Mouse (Mus musculus) CD4-positive, CD25-positive, alpha-beta regulatory T cell, adult 4 months (primary cell): ENCODE data around the gene Aldh3a1. TPM values are rescaled to one million over a fixed set of nuclear protein-coding genes. Genes with fewer than 3 reads are reported as not detected.
"Not testable (repeated sequence)": the region's sequence is repeated elsewhere in the genome, so short reads cannot be mapped to it uniquely, and the experiment has no call there.

Experiments used
- ATAC-seq: one replicate; pipeline ENCODE4 v1.8.0; 2017
- polyA plus RNA-seq, 2 experiments: library from polyadenylated mRNA; unstranded; fragments of 100-300 nt; shearing (Covaris generic); gene quantifications; one replicate each; pipeline ENCODE4 v1.2.1; 2017

The Aldh3a1 gene
- not detected for polyA plus RNA-seq

DNA sequence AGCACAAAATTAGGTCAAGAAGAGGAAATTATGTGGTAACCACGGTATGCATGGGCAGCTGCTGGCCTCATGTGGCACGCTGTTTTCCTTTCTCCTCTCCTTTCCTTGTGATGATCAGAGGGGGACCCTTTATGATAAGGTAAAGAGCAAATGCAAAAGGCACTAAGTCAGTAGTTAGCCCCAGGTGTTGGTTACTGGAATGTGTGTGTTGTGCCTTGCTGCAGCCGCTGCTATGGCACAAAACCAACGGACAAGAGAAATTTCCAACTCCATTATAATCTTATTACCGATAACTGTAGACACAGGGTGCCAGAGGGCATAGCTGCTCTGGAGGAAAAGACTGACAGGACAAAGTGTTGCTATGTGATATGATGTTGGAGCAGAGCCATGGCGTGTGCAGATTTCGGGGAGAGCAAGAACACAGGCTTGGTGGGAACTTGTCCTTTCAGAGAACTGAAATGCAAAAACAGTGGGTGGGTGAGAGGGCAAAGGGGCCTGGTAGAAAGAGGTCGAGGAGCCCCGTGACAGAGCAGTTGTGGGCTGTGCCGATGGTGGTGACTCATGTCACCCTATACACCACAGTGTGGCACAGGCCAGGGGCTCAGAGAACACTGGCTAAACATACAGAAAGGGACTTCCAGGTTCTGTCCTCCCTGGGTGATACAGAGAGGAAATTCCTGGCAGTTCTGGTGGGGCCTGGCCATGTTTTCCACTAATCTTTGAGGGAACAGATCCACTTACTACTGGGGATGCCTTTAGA lies at the start of gene Aldh3a1:
Aldh3a1 (plus strand) TSS at position 51 of the 760 bp plus-strand sequence.
- ATAC-seq: no peak

DNA sequence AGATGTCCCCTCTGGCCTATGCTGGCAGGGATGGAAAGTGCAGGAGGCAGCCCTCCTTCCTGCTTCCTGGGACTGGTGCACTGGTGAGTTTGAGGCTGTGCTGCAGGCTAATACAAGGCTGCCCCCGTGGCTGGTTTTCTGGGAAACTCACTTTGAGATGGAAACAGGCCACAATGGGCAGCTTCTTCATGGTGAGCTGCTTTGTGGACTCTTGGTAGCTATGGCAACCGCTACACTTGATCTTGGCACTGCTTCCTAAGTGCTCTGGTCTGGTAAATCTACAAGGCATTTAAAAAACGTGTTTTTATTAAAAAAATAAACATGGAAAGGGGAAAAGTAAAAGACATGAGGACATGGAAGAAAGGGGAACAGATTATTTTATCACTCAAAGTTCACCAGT lies 49.2 kb upstream of the Aldh3a1 start:
- no peak for ATAC-seq

DNA sequence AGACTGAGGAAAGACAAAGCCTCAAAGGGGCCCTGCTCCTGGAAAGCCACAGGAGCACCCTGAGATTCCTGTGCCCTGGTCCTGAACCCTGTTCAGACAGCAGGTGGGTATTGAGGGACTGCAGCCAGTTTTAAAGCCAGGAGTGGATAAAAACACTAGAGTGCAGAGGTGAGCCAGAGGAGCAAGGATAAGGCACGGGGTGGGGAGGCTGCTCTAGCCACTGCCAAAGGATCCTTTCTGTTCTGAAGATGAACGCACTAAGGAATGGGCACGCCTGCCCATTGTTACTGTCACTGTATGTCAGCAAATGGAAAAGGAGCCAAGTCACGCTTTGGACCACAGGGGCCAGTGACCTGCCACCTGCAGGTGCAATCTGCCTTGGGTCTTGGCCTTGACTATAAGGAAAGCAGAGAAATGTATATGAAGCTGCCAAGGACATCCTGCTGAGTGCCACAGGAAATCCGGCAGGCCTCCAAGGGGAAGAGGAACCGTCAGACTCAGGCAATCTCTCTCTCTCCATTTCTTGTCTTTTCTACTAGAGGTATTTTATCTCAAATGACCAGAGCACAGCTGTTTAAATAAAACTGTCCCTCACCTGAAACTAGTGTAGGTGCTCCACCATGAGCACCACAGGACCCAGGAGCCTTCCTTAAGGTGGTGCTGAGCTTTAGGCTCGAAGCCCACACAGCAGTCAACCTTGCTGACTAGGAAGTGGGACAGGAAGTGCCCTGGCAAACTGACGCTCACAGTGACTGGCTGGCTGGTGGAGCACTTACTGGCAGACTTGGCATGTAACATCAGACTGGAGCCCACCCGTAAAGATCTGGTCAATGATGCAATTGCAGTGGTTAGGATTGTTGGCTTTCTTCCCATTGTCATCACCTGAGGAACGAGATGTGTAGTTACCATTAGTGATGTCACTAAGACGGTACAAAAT lies 47.3 kb upstream of the Aldh3a1 start:
- peak; percentile 45 for ATAC-seq

DNA sequence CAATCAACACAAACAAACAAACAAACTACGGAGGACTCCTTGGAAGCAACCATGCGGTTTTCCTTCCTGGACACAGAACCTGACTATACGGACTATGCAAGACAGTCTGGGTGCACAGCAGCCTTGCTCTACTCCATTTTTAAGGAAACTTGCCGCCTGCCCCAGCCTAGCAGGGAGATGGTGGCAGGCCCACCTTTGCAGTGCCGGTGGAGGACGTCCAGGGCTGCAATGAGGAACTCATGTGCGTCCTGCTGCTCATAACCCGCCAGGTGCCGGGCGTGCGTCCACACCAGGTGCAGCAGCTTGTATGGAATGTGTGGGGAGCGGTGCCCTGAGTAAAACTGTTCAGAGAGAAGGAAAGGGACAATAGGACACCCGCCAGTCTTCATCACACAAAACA lies 46.2 kb upstream of the Aldh3a1 start:
- no peak for ATAC-seq

DNA sequence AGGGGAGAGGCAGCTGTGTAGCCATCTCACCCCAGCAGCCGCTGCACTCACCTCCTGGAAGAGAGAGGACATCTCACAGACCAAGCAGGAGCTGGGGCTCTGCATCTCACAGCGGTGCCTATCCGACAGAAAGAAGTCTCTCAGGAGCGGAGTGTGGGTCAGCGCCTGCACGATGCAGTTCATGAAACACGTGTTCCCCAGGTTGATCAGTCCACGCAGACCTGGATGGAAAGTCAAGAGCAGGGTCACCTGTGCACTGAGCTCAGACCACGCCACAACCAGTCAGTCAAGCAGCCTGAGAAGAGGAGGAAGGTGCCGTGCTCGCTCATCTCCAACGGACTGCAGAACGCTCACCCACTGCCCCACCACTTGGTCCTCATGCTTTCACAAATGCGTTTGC lies 44.6 kb upstream of the Aldh3a1 start:
- ATAC-seq: no peak

DNA sequence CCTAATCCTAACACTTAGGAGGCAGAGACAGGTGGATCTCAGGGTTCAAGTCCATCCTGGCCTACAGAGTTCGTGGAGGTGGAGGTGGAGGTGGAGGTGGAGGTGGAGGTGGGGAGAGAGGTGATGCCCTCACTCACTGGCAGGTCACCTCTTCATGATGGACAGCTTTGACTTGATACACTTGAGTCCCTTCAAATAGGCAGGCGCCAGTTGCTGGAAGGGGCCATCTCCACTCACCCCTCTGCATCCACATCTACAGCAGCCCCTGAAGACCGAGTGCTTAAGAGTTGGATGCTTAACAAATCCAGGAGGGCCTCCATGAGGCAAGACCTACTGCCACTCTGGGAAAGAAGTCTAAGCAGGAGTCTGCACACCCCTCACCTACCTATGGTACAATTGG lies 44.0 kb upstream of the Aldh3a1 start:
- no peak for ATAC-seq

DNA sequence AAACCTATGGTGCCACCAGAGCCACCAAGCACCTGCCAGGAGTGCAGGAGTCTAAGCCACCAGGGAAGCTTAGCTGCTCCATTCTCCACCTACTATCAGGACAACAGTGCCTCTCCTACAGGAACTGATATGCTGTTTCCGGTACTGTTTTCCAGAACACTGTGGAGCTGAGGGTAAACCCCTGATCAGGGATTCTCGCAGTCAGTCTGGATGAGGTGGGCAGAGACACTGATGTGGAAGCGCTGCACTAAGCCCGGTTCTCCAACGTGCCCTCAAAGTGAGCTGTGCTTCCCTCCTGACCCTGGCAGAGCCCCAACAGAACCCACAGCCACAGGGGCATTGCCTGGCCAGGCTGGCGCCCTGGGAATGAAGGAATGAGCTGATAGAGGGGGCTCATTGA lies 43.0 kb upstream of the Aldh3a1 start:
- ATAC-seq: no peak

DNA sequence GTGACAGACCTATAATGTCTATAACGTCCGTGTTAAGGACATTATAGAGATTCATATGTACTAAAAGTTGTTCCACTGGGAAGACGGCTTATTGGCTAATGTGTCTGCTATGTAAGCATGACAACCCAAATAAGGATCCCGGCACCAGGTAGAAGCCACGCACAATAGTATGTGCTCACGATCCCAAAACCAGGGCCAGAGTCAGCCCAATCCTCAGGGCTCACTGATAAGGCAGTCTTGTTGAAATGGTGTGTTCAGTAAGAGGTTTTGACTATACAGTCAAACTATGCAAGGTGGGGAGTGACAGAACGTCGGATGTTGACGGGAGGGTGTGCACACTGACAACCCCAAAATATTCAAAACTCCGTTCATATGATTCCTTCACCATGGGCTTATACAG lies 42.5 kb upstream of the Aldh3a1 start:
- no peak for ATAC-seq

DNA sequence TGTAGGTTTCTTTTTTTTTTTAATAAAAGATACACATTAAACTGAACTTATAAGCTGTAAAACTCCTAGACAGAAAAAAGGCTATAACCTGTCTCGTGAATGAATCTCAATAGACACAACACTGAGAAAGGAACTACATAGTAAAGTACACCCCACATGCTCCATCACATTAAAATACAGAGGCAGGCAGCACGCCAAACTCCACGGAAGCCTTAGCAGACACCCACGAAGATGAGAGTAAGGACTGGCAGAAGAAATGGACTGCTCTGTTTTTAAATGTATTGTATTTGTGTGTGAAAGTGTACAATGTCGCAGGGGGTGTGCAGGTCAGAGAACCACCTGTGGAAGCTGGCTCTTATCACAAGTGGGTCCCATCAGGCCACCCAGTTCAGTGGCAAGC lies 37.2 kb upstream of the Aldh3a1 start:
- ATAC-seq: no peak

DNA sequence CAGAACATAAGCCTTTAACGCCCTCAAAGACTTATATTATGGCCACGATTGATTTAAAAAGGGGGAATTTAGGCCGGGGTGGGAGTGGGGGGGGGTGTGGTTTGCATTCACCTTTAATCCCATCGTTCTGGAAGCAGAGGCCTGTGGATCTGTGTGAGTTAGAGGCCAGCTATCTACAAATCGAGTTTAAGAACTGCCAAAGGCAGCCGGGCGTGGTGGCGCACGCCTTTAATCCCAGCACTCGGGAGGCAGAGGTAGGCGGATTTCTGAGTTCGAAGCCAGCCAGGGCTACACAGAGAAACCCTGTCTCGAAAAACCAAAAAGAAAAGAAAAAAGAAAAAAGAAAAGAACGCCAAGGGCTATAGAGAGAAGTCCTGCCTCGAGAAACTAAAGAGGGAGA lies 33.9 kb upstream of the Aldh3a1 start:
- ATAC-seq: not testable (repeated sequence)

DNA sequence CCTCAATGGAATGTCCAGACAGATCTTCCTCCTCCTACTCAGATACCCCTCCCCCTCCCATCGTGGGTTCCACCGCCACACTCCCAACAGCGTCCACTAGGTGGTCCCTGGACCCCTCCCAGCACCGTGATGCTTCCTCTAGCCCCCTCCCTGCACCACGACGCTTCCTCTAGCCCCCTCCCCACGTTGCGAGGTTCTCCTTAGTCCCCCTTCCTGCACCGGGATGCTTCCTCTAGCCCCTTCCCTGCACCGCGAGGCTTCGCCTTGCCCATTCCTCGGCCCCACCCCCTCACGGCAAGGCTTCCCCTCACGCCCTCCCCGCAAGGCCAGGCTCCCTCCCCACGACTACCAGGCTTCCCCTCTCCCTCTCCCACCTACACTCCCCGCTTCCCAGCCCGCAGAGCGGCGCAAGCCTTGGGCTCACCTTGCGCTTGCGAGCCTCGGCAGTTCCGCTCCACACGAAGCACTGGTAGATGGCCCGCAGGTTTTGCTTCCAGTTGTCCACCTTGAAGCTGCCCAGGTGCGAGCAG lies 33.0 kb upstream of the Aldh3a1 start:
- ATAC-seq: peak; percentile 3

DNA sequence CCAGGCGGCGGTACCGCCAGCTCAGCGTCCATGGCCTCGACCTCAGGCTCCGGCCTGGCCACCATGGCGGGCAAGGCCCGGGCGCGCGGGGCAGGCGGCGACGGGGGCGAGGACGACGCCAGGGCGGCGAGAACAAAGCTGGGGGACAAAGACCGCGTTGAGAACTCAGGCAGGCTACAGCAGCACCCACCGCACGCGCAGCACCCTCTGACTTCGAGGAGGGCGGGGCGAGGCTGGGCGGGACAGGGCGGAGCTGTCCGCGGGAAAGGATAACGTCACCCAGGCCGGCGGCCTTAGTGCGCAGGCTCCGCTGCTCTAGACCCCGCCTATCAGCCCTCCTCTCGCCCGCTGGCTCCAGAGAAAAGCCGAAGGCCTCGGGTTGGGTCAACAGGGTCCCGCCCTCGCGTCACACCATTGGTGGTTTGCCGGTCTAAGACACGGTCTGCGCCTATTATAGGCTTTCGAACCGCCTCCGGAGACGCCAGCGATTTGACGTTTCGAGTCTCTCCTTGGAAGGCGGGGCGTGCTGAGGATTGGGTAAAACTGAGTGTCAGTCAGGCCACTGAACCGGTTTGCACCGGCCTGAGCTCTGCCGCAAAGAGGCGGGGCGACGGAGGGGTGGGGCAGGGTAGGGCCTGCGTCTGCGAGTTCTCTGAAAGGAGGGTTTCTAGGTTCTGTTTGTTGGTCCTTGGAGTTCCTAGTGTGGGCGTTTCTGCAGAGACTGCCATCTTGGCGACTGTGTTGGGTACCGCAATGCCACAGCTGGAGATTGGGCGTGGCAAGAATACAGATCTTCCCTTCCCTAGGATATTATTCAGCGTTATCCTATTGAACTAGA lies 32.3 kb upstream of the Aldh3a1 start, which contains the start of gene Usp22:
Usp22 (minus strand) TSS at position 235 of the 838 bp plus-strand sequence.
- peak; percentile 90 for ATAC-seq

DNA sequence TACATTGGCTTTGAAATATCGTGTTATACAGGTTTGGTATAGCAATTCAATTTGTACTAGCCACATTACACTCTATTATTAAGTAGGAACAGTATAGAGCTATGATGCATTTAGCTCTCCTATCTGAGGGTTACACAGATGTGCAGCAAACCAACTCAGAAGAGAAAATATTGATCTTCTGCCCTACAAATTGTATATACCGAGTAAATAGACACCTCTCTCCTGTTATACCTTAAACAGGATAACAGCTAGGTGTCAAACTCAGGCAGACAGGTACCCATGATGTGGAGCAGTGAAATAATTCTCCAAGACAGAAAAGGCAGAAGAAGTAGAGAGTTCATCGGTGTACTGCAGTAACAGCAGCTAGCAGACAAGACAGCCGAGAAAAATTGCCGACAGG lies 31.6 kb upstream of the Aldh3a1 start:
- ATAC-seq: no peak

DNA sequence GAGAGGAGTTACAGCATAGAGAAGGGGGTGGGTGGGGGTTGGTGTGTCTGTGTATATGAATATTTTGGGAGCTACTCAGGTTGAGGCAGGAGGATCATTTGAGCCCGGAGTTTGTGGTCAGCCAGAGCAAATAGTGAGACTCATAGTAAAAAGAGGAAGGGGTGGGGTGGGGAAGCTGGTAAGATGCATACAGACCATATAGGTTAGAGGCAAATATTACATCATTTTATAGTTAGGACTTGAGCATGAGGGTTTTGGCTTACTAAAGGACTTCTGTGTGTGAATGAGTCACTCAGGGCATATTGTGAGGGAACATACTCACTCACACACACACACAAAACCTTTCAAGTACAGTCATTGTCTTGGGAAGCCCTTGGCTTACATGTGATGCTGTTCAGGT lies 31.0 kb upstream of the Aldh3a1 start:
- no peak for ATAC-seq

DNA sequence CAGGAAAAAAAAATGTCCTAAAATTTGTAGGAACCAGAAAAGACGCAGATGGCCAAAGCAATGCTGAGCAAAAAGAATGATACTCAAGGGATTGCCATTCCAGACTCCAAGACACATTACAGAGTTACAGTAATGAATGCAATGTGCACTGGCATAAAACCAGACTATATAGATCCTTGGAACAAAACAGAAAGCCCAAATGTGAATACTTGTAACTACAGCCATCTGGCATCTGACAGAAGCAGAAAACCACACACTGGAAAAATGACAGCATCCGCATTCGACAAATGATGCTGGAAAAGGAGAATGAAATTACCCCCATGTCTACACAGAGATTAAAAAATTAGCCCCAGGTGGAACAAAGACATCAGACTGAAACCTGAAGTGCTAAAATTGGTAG lies 27.0 kb upstream of the Aldh3a1 start:
- ATAC-seq: no peak

DNA sequence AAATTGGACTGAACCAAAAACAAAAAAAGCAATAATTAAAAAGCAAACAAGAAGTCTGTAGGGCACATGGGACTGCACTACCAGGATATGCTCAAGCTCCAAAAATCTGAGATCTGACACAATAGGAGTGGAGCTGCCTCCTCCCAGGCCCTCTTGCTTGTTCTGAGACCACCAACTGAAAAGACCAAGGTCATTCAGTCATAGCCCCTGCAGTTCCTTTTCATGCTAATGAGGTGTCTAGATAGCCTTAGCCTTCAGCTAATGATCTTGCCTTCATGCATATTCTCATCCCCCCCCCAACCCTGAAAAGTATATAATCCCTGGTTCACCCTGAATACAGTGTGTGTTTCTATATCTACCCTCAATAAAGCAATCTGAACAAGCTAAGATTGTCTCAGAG lies 25.7 kb upstream of the Aldh3a1 start:
- ATAC-seq: no peak

DNA sequence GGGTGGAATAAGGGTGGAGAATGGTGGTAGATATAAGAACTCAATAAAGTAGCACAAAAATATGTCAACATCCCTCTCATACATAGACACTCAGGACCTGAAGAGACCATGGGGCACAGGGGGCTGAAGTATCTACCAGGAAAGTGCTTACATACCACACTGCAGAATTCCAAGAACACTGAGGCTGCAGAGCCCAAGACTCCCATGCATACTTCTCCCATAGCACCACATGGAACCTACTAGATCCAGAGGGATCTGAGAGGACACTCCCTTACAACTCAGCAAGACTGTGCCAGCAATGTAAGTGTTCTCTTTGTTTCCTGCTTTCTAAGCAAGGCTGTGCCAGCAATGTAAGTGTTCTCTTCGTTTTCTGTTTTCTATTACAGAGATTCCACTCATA lies 23.5 kb upstream of the Aldh3a1 start:
- ATAC-seq: no peak

DNA sequence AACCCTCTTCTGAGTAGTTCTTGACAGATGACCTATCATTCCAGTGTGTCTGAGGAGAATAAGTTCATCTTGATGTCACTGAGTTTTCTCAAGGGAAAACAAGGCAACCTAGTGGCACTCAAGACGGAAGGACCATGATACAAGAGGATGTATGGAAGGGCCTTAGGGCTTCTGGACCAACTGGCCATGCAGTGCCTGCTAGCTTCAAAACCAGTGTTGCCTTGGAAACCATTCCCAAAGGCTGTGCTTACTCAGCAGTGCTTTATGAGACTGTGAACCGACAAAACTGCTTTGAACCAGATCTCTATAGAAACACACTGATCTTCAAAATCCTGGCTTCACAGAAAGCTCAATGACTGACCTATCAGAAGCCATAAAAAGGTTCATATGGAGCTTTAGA lies 16.6 kb upstream of the Aldh3a1 start:
- no peak for ATAC-seq

DNA sequence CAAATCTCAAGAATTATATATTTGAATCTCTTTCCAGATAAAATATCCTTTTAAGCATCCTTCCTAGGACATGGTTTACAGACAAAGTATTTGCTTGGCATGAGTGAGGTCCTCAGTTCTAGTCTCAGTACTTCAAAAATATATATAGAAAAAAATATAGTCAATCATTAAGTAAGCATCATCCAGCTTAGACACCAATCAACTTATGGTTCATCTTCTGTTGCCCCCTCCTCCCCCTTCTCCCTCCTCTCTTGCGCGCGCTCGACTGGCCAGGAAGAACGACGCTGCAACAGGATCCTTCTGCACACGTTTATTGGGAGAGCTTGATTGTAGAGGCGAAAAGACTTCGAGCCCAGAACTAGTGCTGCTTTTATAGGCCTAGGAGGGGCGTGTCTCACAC lies 15.2 kb upstream of the Aldh3a1 start:
- not testable (repeated sequence) for ATAC-seq

DNA sequence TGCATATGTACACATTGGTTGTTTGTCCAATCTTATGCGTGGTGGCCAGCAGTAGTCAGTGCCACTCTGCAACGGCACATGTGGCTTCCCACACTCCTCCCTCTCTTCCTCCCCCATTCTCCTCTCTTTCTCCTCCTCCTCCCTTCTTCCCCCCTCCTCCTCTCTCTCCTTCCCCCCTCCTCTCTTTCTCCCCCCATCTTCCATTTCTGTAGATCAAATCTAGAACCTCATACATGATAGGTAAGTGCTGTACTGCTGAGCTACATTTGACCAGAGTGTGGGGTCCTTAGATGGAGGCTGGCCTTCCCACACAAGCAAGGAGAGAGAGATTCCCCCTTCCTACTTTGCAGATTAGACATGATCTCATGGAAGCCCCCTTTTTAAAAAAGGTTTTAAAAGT lies 14.6 kb upstream of the Aldh3a1 start:
- no peak for ATAC-seq

DNA sequence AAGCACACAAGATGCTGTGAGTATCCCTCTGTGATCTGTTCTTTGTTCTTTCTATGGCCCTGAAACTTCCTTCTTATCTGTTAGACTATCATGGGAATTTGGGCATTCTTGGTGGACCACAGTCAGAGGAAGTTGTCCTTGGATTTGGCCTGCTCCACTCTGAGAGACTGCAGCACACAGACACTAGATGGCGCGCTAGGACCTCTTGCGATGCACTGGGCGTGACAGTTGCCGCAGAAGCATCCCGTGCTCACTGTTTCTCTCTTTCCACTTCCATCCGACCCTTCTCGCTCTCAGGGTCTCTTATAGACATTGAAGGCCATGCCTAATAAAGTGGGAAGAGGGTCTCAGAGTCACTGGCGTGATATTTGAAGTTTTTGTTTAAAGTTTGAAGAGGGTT lies 13.9 kb upstream of the Aldh3a1 start:
- peak; percentile 66 for ATAC-seq

DNA sequence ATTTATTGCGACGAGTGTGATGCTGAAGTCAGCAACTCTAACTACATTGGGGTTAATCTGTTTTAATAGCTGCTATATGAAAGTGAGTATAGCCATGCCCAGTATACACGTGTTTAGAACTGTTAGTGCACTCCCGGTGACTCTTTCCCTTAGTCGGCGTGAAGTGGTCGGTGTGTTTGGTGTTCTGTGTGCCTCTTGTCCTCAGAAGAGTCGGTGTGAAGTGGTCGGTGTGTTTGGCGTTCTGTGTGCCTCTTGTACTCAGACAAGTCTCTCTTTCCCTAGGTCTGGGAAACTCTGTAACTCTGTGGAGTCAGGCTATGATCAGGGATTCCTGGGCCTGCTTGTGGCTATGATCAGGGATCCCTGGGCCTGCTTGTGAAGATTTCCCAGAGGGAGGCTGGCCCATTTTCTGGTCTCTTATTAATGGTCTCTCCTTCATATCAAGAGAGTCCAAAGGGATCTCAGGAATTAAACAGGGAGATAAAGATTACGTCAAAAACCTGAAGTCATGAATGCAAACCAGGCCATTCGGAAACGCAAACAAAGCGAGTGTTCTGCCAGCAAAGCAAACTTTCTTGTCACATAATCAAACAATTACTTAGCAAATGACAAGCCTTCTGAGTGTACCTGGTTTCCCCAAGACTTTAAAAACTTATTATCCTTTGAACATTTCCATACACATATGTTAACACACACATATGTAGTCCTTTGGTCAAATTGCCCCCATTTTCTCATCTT lies 10.6 kb upstream of the Aldh3a1 start:
- ATAC-seq: no peak
